Mouse (Mus musculus): ENCODE measurements at regions not wholly inside any gene's neighbourhood (a gene's known extent, or its start where the extent isn't known, plus 50 kb on each side); places are given as distances from the start of the nearest gene placed in this dataset.
"Not testable (repeated sequence)": the region's sequence is repeated elsewhere in the genome, so short reads cannot be mapped to it uniquely, and the experiment has no call there.

GRCm38 (mm10) chr12:69515117-69515516 is 67.7 kb downstream of the Vcpkmt start:
- Histone ChIP-seq H3K27me3 (ENCODE audit: control insufficient read depth, insufficient read depth, low read length) (no peaks in the 10 kb centered on the region), H3K4me3 (ENCODE audit: low read depth, low read length) (no peak overlapping the region), H3K27ac (replicated peaks) (peak overlapping the region; percentile 73; the same call in 1 of the 2 replicates), H3K9me3 (ENCODE audit: control insufficient read depth, low read length) (no peaks in the 10 kb centered on the region), H3K36me3 (ENCODE audit: control insufficient read depth, insufficient read depth, low read length) (no peaks in the 10 kb centered on the region), H3K9ac (ENCODE audit: low read length) (peak overlapping the region; percentile 45; the same call in 1 of the 2 replicates), H3K4me1 (replicated peaks; ENCODE audit: control insufficient read depth, insufficient read depth) (peaks cover 4% of the 10 kb centered on the region), H3K4me2 (replicated peaks; ENCODE audit: low read depth) (no peak overlapping the region)
- TF ChIP-seq CTCF (IDR thresholded peaks at IDR 0.05; ENCODE audit: low read depth): no peak
- no peak for TF ChIP-seq EP300 (optimal IDR thresholded peaks at IDR 0.05)
- no peak for ATAC-seq (ENCODE audit: low FRiP score, low TSS enrichment)
- 23% methylated on average over 9 of the region's 9 CpGs for WGBS
- no peak for DNase-seq (ENCODE audit: low spot score)

GRCm38 (mm10) chr12:69513166-69513565 is 69.7 kb downstream of the Vcpkmt start:
- Histone ChIP-seq H3K4me3 (ENCODE audit: low read depth, low read length) (no peak overlapping the region), H3K4me2 (replicated peaks; ENCODE audit: low read depth) (no peak overlapping the region), H3K4me1 (replicated peaks; ENCODE audit: control insufficient read depth, insufficient read depth) (peaks cover 4% of the 10 kb centered on the region), H3K36me3 (ENCODE audit: control insufficient read depth, insufficient read depth, low read length) (no peaks in the 10 kb centered on the region), H3K9me3 (ENCODE audit: control insufficient read depth, low read length) (no peaks in the 10 kb centered on the region), H3K27me3 (ENCODE audit: control insufficient read depth, insufficient read depth, low read length) (no peaks in the 10 kb centered on the region), H3K9ac (ENCODE audit: low read length) (no peak overlapping the region), H3K27ac (replicated peaks) (peak overlapping the region; percentile 67)
- 34% methylated on average over 4 of the region's 4 CpGs for WGBS
- DNase-seq (ENCODE audit: low spot score) (peak; percentile 80), ATAC-seq (ENCODE audit: low FRiP score, low TSS enrichment) (peak; percentile 78)
- peak; percentile 30; the same call in 1 of the 2 replicates for TF ChIP-seq CTCF (IDR thresholded peaks at IDR 0.05; ENCODE audit: low read depth)
- TF ChIP-seq EP300 (optimal IDR thresholded peaks at IDR 0.05): no peak

GRCm38 (mm10) chr12:69510736-69511135 is 72.1 kb downstream of the Vcpkmt start:
- H3K4me3 ChIP-seq (ENCODE audit: low read depth, low read length): no peak overlapping the region
- H3K27me3 ChIP-seq (ENCODE audit: control insufficient read depth, insufficient read depth, low read length): no peaks in the 10 kb centered on the region
- ATAC-seq (ENCODE audit: low FRiP score, low TSS enrichment) (no peak), DNase-seq (ENCODE audit: low spot score) (no peak)
- no peaks in the 10 kb centered on the region for H3K36me3 ChIP-seq (ENCODE audit: control insufficient read depth, insufficient read depth, low read length)
- no peak overlapping the region for H3K4me2 ChIP-seq (replicated peaks; ENCODE audit: low read depth)
- no peak overlapping the region for H3K27ac ChIP-seq (replicated peaks)
- no peak overlapping the region for H3K9ac ChIP-seq (ENCODE audit: low read length)
- TF ChIP-seq EP300 (optimal IDR thresholded peaks at IDR 0.05): no peak
- no peak for TF ChIP-seq CTCF (IDR thresholded peaks at IDR 0.05; ENCODE audit: low read depth)
- H3K9me3 ChIP-seq (ENCODE audit: control insufficient read depth, low read length): no peaks in the 10 kb centered on the region
- WGBS: 71% methylated on average over 4 of the region's 4 CpGs
- H3K4me1 ChIP-seq (replicated peaks; ENCODE audit: control insufficient read depth, insufficient read depth): peaks cover 4% of the 10 kb centered on the region

- not testable (repeated sequence) for H3K9me3 ChIP-seq (ENCODE audit: control insufficient read depth, low read length); H3K36me3 ChIP-seq (ENCODE audit: control insufficient read depth, insufficient read depth, low read length); H3K4me1 ChIP-seq (replicated peaks; ENCODE audit: control insufficient read depth, insufficient read depth); H3K4me2 ChIP-seq (replicated peaks; ENCODE audit: low read depth); H3K9ac ChIP-seq (ENCODE audit: low read length); H3K4me3 ChIP-seq (ENCODE audit: low read depth, low read length); H3K27ac ChIP-seq (replicated peaks); ATAC-seq (ENCODE audit: low FRiP score, low TSS enrichment); DNase-seq (ENCODE audit: low spot score); H3K27me3 ChIP-seq (ENCODE audit: control insufficient read depth, insufficient read depth, low read length)
- 53% methylated on average over 1 of the region's 1 CpGs for WGBS
Measured at GRCm38 (mm10) chr12:69509180-69509579, 73.6 kb downstream of the Vcpkmt start.

- Histone ChIP-seq H3K4me2 (replicated peaks; ENCODE audit: low read depth) (no peak overlapping the region), H3K27ac (replicated peaks) (no peak overlapping the region), H3K9me3 (ENCODE audit: control insufficient read depth, low read length) (no peaks in the 10 kb centered on the region), H3K9ac (ENCODE audit: low read length) (no peak overlapping the region), H3K4me1 (replicated peaks; ENCODE audit: control insufficient read depth, insufficient read depth) (no peaks in the 10 kb centered on the region), H3K27me3 (ENCODE audit: control insufficient read depth, insufficient read depth, low read length) (no peaks in the 10 kb centered on the region), H3K4me3 (ENCODE audit: low read depth, low read length) (no peak overlapping the region), H3K36me3 (ENCODE audit: control insufficient read depth, insufficient read depth, low read length) (no peaks in the 10 kb centered on the region)
- DNase-seq (ENCODE audit: low spot score): no peak
- WGBS: 87% methylated on average over 6 of the region's 6 CpGs
- TF ChIP-seq EP300 (optimal IDR thresholded peaks at IDR 0.05) (no peak), CTCF (IDR thresholded peaks at IDR 0.05; ENCODE audit: low read depth) (no peak)
- ATAC-seq (ENCODE audit: low FRiP score, low TSS enrichment): no peak
Measured at GRCm38 (mm10) chr12:69507906-69508305, 74.9 kb downstream of the Vcpkmt start.

GRCm38 (mm10) chr12:69507333-69507732 is 75.5 kb downstream of the Vcpkmt start:
- DNase-seq (ENCODE audit: low spot score) (no peak), ATAC-seq (ENCODE audit: low FRiP score, low TSS enrichment) (no peak)
- 0 out of 2 replicates have a peak, but pooled peaks cover 2% of the 10 kb centered on the region for H3K4me1 ChIP-seq (replicated peaks; ENCODE audit: control insufficient read depth, insufficient read depth)
- no peak overlapping the region for H3K4me2 ChIP-seq (replicated peaks; ENCODE audit: low read depth)
- H3K36me3 ChIP-seq (ENCODE audit: control insufficient read depth, insufficient read depth, low read length): no peaks in the 10 kb centered on the region
- no peaks in the 10 kb centered on the region for H3K9me3 ChIP-seq (ENCODE audit: control insufficient read depth, low read length)
- H3K9ac ChIP-seq (ENCODE audit: low read length): no peak overlapping the region
- H3K4me3 ChIP-seq (ENCODE audit: low read depth, low read length): no peak overlapping the region
- TF ChIP-seq EP300 (optimal IDR thresholded peaks at IDR 0.05) (no peak), CTCF (IDR thresholded peaks at IDR 0.05; ENCODE audit: low read depth) (no peak)
- 66% methylated on average over 3 of the region's 3 CpGs for WGBS
- no peaks in the 10 kb centered on the region for H3K27me3 ChIP-seq (ENCODE audit: control insufficient read depth, insufficient read depth, low read length)
- no peak overlapping the region for H3K27ac ChIP-seq (replicated peaks)
